Mouse (Mus musculus) cerebellum, adult 8-10 months (tissue): ENCODE measurements around the gene Prkar2a.
"Not testable (repeated sequence)": the region's sequence is repeated elsewhere in the genome, so short reads cannot be mapped to it uniquely, and the experiment has no call there.

ENCODE experiments used
- DNase-seq: peaks from one replicate; pipeline ENCODE4 v3.0.0; 2022

The Prkar2a gene

GRCm38 (mm10) chr9:108689106-108689505 lies at the start of gene Prkar2a:
Gene Prkar2a, plus strand, starts transcription at chr9:108689314.
- no peak for DNase-seq

- DNase-seq = no peak
These were observed 49.3 kb upstream of the Prkar2a start for GRCm38 (mm10) chr9:108639825-108640224.

GRCm38 (mm10) chr9:108648166-108648565 lies 40.9 kb upstream of the Prkar2a start:
- no peak for DNase-seq

- DNase-seq = peak; percentile 90
These were observed 40.2 kb upstream of the Prkar2a start, which contains the start of gene Arih2 for GRCm38 (mm10) chr9:108648611-108649560. Gene Arih2, minus strand, starts transcription at chr9:108649386.

- peak; percentile 23 for DNase-seq
These were observed 39.3 kb upstream of the Prkar2a start for GRCm38 (mm10) chr9:108649561-108650440.

- no peak for DNase-seq
These were observed 34.3 kb upstream of the Prkar2a start for GRCm38 (mm10) chr9:108654566-108655464.

- DNase-seq = not testable (repeated sequence)
These were observed 33.2 kb upstream of the Prkar2a start for GRCm38 (mm10) chr9:108655865-108656264.

GRCm38 (mm10) chr9:108661677-108662612 lies 27.2 kb upstream of the Prkar2a start, which contains the start of gene Slc25a20:
Gene Slc25a20, plus strand, starts transcription at chr9:108662088.
- DNase-seq = peak; percentile 60

- no peak for DNase-seq
These were observed 26.5 kb upstream of the Prkar2a start for GRCm38 (mm10) chr9:108662660-108663059.

GRCm38 (mm10) chr9:108669875-108670274 lies 19.2 kb upstream of the Prkar2a start:
- no peak for DNase-seq

- no peak for DNase-seq
These were observed 16.0 kb upstream of the Prkar2a start for GRCm38 (mm10) chr9:108673151-108673550.

- DNase-seq = no peak
These were observed 9.1 kb upstream of the Prkar2a start for GRCm38 (mm10) chr9:108680026-108680425.

GRCm38 (mm10) chr9:108686475-108686887 lies 2.6 kb upstream of the Prkar2a start:
- no peak for DNase-seq

GRCm38 (mm10) chr9:108687181-108687580 lies 1.9 kb upstream of the Prkar2a start:
- DNase-seq = no peak

GRCm38 (mm10) chr9:108687686-108688085 lies 1.4 kb upstream of the Prkar2a start:
- no peak for DNase-seq

- no peak for DNase-seq
These were observed 663 bp upstream of the Prkar2a start for GRCm38 (mm10) chr9:108688451-108688850.

GRCm38 (mm10) chr9:108689993-108690392 lies 879 bp downstream of the Prkar2a start:
- DNase-seq = no peak

- peak; percentile 21 for DNase-seq
These were observed 1.8 kb downstream of the Prkar2a start for GRCm38 (mm10) chr9:108690914-108691313.

- DNase-seq = peak; percentile 23
These were observed 2.3 kb downstream of the Prkar2a start for GRCm38 (mm10) chr9:108691371-108691770.

- peak; percentile 91 for DNase-seq
These were observed 2.7 kb downstream of the Prkar2a start for GRCm38 (mm10) chr9:108691846-108692225.
